Mouse (Mus musculus) megakaryocyte, embryonic 14.5 days (primary cell): ENCODE measurements around the gene D630003M21Rik. TPM values are rescaled to one million over a fixed set of nuclear protein-coding genes. Genes with fewer than 3 reads are reported as not detected.

Experiments used
- H3K27me3 ChIP-seq: replicated peaks from 2 replicates; pipeline ENCODE3; 2012; ENCODE audit warnings: inconsistent platforms
- H3K36me3 ChIP-seq: replicated peaks from 2 replicates; pipeline ENCODE3; 2012; ENCODE audit warnings: low read length, inconsistent platforms, mixed read lengths
- H3K4me1 ChIP-seq: 2 replicates; pipeline ENCODE4 v1.6.1; 2012; ENCODE audit warnings: inconsistent platforms
- H3K4me3 ChIP-seq: replicated peaks from 2 replicates; pipeline ENCODE3; 2012; ENCODE audit warnings: moderate library complexity, mild to moderate bottlenecking, inconsistent platforms
- H3K9me3 ChIP-seq: 2 replicates; pipeline ENCODE4 v1.6.1; 2012; ENCODE audit warnings: inconsistent platforms
- FLI1 ChIP-seq: IDR thresholded peaks from 2 replicates; pipeline ENCODE4 v1.6.1; 2012; ENCODE audit warnings: low read length, inconsistent platforms, mixed read lengths
- GATA1 ChIP-seq: IDR thresholded peaks from 3 replicates; pipeline ENCODE4 v1.6.1; 2012; ENCODE audit warnings: mixed read lengths, low read length, inconsistent platforms, borderline replicate concordance
- polyA plus RNA-seq: library from polyadenylated mRNA; stranded (reverse); fragments of >175 nt; gene quantifications from 2 replicates; pipeline ENCODE4 v1.2.3, GENCODE M21; 2012; ENCODE audit warnings: low replicate concordance; ENCODE audit not compliant: insufficient read depth

D630003M21Rik gene
- polyA plus RNA-seq, 1 experiment, result not detected

- H3K27me3 ChIP-seq, result peaks cover 86% of the 10 kb centered on the region
- H3K9me3 ChIP-seq, result peaks cover 13% of the 10 kb centered on the region
- no peak for TF ChIP-seq FLI1
- no peak for TF ChIP-seq GATA1
- H3K4me1 ChIP-seq, result peaks cover 7% of the 10 kb centered on the region; the same call in 1 of the 2 replicates
- no peaks in the 10 kb centered on the region for H3K36me3 ChIP-seq
- no peak overlapping the region for H3K4me3 ChIP-seq
Measured at GRCm38 (mm10) chr2:158183266-158183665, 45.8 kb downstream of the D630003M21Rik start.

- peaks cover 17% of the 10 kb centered on the region for H3K9me3 ChIP-seq
- no peak for TF ChIP-seq FLI1
- no peak for TF ChIP-seq GATA1
- no peaks in the 10 kb centered on the region for H3K36me3 ChIP-seq
- H3K27me3 ChIP-seq, result peaks cover 95% of the 10 kb centered on the region
- H3K4me1 ChIP-seq, result peaks cover 11% of the 10 kb centered on the region; the same call in 1 of the 2 replicates
- no peak overlapping the region for H3K4me3 ChIP-seq
Measured at GRCm38 (mm10) chr2:158181932-158182331, 47.1 kb downstream of the D630003M21Rik start.

GRCm38 (mm10) chr2:158180797-158181196 is 48.2 kb downstream of the D630003M21Rik start:
- Histone ChIP-seq H3K27me3 (peaks cover 95% of the 10 kb centered on the region), H3K9me3 (peaks cover 23% of the 10 kb centered on the region), H3K36me3 (no peaks in the 10 kb centered on the region), H3K4me3 (no peak overlapping the region), H3K4me1 (peaks cover 22% of the 10 kb centered on the region)
- TF ChIP-seq GATA1 (no peak), FLI1 (no peak)

GRCm38 (mm10) chr2:158179370-158180111 is 49.5 kb downstream of the D630003M21Rik start:
- Histone ChIP-seq H3K4me3 (no peak overlapping the region), H3K4me1 (peaks cover 35% of the 10 kb centered on the region), H3K9me3 (peaks cover 23% of the 10 kb centered on the region), H3K27me3 (peaks cover 97% of the 10 kb centered on the region), H3K36me3 (no peaks in the 10 kb centered on the region)
- TF ChIP-seq GATA1 (no peak), FLI1 (no peak)

GRCm38 (mm10) chr2:158178696-158179369 is 50.2 kb downstream of the D630003M21Rik start:
- Histone ChIP-seq H3K36me3 (no peaks in the 10 kb centered on the region), H3K27me3 (peaks cover 98% of the 10 kb centered on the region), H3K4me3 (peak overlapping the region; percentile 74), H3K4me1 (peaks cover 42% of the 10 kb centered on the region), H3K9me3 (peaks cover 23% of the 10 kb centered on the region)
- TF ChIP-seq FLI1, result no peak
- TF ChIP-seq GATA1, result no peak

- no peak overlapping the region for H3K4me3 ChIP-seq
- TF ChIP-seq GATA1 (no peak), FLI1 (no peak)
- H3K36me3 ChIP-seq, result no peaks in the 10 kb centered on the region
- peaks cover 29% of the 10 kb centered on the region for H3K9me3 ChIP-seq
- H3K27me3 ChIP-seq, result peaks cover 98% of the 10 kb centered on the region
- H3K4me1 ChIP-seq, result peaks cover 48% of the 10 kb centered on the region
Measured at GRCm38 (mm10) chr2:158178139-158178538, 50.9 kb downstream of the D630003M21Rik start.

- H3K4me3 ChIP-seq, result no peak overlapping the region
- peaks cover 32% of the 10 kb centered on the region for H3K9me3 ChIP-seq
- no peaks in the 10 kb centered on the region for H3K36me3 ChIP-seq
- H3K27me3 ChIP-seq, result peaks cover 94% of the 10 kb centered on the region
- TF ChIP-seq FLI1, result no peak
- no peak for TF ChIP-seq GATA1
- peaks cover 48% of the 10 kb centered on the region for H3K4me1 ChIP-seq
Measured at GRCm38 (mm10) chr2:158177574-158177973, 51.4 kb downstream of the D630003M21Rik start.

- peaks cover 48% of the 10 kb centered on the region for H3K4me1 ChIP-seq
Measured at GRCm38 (mm10) chr2:158176763-158177162, 52.3 kb downstream of the D630003M21Rik start.

GRCm38 (mm10) chr2:158175433-158175832 is 53.6 kb downstream of the D630003M21Rik start:
- Histone ChIP-seq H3K9me3 (peaks cover 47% of the 10 kb centered on the region), H3K27me3 (peaks cover 89% of the 10 kb centered on the region)
- TF ChIP-seq FLI1 (peak; percentile 71; the same call in 1 of the 2 replicates), GATA1 (peak; percentile 69; the same call in 1 of the 3 replicates)

More at GRCm38 (mm10) chr2:158176763-158177162, 52.3 kb downstream of the D630003M21Rik start:
- TF ChIP-seq FLI1, result no peak
- no peak for TF ChIP-seq GATA1
- no peaks in the 10 kb centered on the region for H3K36me3 ChIP-seq
- peaks cover 92% of the 10 kb centered on the region for H3K27me3 ChIP-seq
- H3K4me3 ChIP-seq, result no peak overlapping the region
- peaks cover 40% of the 10 kb centered on the region for H3K9me3 ChIP-seq

GRCm38 (mm10) chr2:158174958-158175357 is 54.1 kb downstream of the D630003M21Rik start:
- Histone ChIP-seq H3K4me1 (peaks cover 51% of the 10 kb centered on the region), H3K27me3 (peaks cover 89% of the 10 kb centered on the region), H3K9me3 (peaks cover 47% of the 10 kb centered on the region), H3K36me3 (peaks cover 3% of the 10 kb centered on the region), H3K4me3 (peak overlapping the region; percentile 71)
- TF ChIP-seq GATA1 (no peak), FLI1 (no peak)

More at GRCm38 (mm10) chr2:158175433-158175832, 53.6 kb downstream of the D630003M21Rik start:
- peaks cover 3% of the 10 kb centered on the region for H3K36me3 ChIP-seq
- peaks cover 48% of the 10 kb centered on the region for H3K4me1 ChIP-seq
- H3K4me3 ChIP-seq, result peak overlapping the region; percentile 71
